In genomic region chr6:137664936-137665335, GRCm38 (mm10) we compare ENCODE assay signal across 25 mouse cellular contexts. TPM values are rescaled to one million over a fixed set of nuclear protein-coding genes. Genes with fewer than 3 reads are reported as not detected.
DNase-seq lines count a peak whose midpoint lies in the region.
"Had no signal": no experiment of that assay in that cellular context is flagged by ENCODE, and none has a peak within 500 bp of the region (broad histone marks: within the 10 kb centered on the region; RNA-seq: fewer than 3 reads in every experiment).

No protein-coding gene starts in this region.

- intact Hi-C loops in gastrocnemius, postnatal 14 days (cut with DNase I; ENCODE audit: low total_unique reads) = no loop called here
- intact Hi-C loops in heart, postnatal 25 days (cut with DNase I) = loop anchor here (5.0 kb wide), 1 partner anchor 42 kb away; no protein-coding TSS in a partner anchor

- no peak overlapping the region for H3K4me3 ChIP-seq in brown adipose tissue, adult 24 weeks (ENCODE audit: insufficient read depth, low read depth, low read length)
- H3K4me3 ChIP-seq: heart, embryonic 15.5 days; hindbrain, embryonic 13.5 days; limb, embryonic 15.5 days; liver, embryonic 13.5 days; megakaryocyte, embryonic 14.5 days; midbrain, embryonic 12.5 days; myocyte; neural tube, embryonic 13.5 days; stomach, embryonic 15.5 days had no signal

- peaks cover 4% of the 10 kb centered on the region; the same call in 1 of the 2 replicates for H3K4me1 ChIP-seq in brown adipose tissue, adult 24 weeks (ENCODE audit: control insufficient read depth, insufficient read depth, insufficient read length, low read length)
- H3K4me1 ChIP-seq: heart, embryonic 15.5 days; hindbrain, embryonic 13.5 days; limb, embryonic 15.5 days; liver, embryonic 13.5 days; megakaryocyte, embryonic 14.5 days; midbrain, embryonic 12.5 days; neural tube, embryonic 13.5 days; stomach, embryonic 15.5 days had no signal

- H3K27ac ChIP-seq in brown adipose tissue, adult 24 weeks (replicated peaks; ENCODE audit: low read depth, low read length) = peak overlapping the region; percentile 42
- H3K27ac ChIP-seq: heart, embryonic 15.5 days; hindbrain, embryonic 13.5 days; kidney, postnatal 0 days; limb, embryonic 15.5 days; liver, embryonic 13.5 days; midbrain, embryonic 12.5 days; neural tube, embryonic 13.5 days; stomach, embryonic 15.5 days had no signal

- peak; percentile 29 for DNase-seq in gastrocnemius, postnatal 25 days
- no peak for DNase-seq in gastrocnemius, postnatal 14 days
- peak; percentile 40 to 57 for DNase-seq in heart, adult 9 months (ENCODE audit: low spot score in 2 of 2)
- DNase-seq in heart, postnatal 25 days (ENCODE audit: low spot score) = no peak
- peak; percentile 57 for DNase-seq in adipocyte (ENCODE audit: low spot score)
- DNase-seq: adrenal gland, adult 8-10 months; B cell, adult 2 months; cerebellum, adult 8-10 months; cerebellum, postnatal 25 days; gastrocnemius, postnatal 10 days; kidney, adult 8-10 months; kidney, postnatal 4 days; liver, embryonic 13.5 days; lung, adult 18-20 months; lung, postnatal 4 days had no signal

RNA-seq across cellular contexts. Expression of gene Eps8, which starts 10.3 kb away (rescaled TPM):
- 1 to 10 TPM; 4.7 to 6.0 TPM for total RNA-seq in gastrocnemius, postnatal 25 days (2021)
- total RNA-seq in gastrocnemius, postnatal 14 days (2021) = 10 to 100 TPM; 10.6 to 11.3 TPM
- total RNA-seq in heart, postnatal 25 days (2021) = 10 to 100 TPM; 14.0 to 17.9 TPM
- polyA plus RNA-seq in brown adipose tissue, adult 24 weeks (2012; ENCODE audit: insufficient read depth, insufficient read length, missing spikeins) = 6.2 and 7.0 TPM in 2 replicates

Comparison
In these comparisons a context has a peak if more than half of its experiments do, and no peak if none do; other contexts are left out.
1. DNase-seq: peak in gastrocnemius, postnatal 25 days (single experiment), heart, adult 9 months (2 of 2) and adipocyte (single experiment); none in gastrocnemius, postnatal 14 days (single experiment) and heart, postnatal 25 days (single experiment).